Mouse (Mus musculus) liver, postnatal 0 days (tissue): ENCODE results near the gene Klhl31. TPM values are rescaled to one million over a fixed set of nuclear protein-coding genes. Genes with fewer than 3 reads are reported as not detected.
A peak's percentile ranks its signal among the peaks of the same experiment; 100 is the strongest.

ENCODE experiments used
- ATAC-seq: fragments of 200-750 bp; cut with Nextera tagmentation; 2 replicates; pipeline ENCODE4 v1.8.0; 2017; ENCODE audit warnings: mild to moderate bottlenecking, moderate library complexity
- DNase-seq: peaks from one replicate; pipeline ENCODE4 v3.0.0-alpha.2; 2016
- H3K27ac ChIP-seq: fragments of 300-500 bp; sonication (generic); 2 replicates; pipeline ENCODE4 v1.5.1; 2014; ENCODE audit warnings: antibody characterized with exemption, moderate library complexity, mild to moderate bottlenecking, low read depth
- H3K27me3 ChIP-seq: fragments of 300-500 bp; sonication (generic); 2 replicates; pipeline ENCODE4 v1.6.1; 2014; ENCODE audit warnings: low read length, control low read depth, mixed read lengths; ENCODE audit not compliant: insufficient read depth
- H3K36me3 ChIP-seq: fragments of 300-500 bp; sonication (generic); replicated peaks from 2 replicates; pipeline ENCODE4 v1.6.1; 2014; ENCODE audit warnings: mild to moderate bottlenecking, control low read depth, low read length, moderate library complexity, mixed read lengths; ENCODE audit not compliant: insufficient read depth
- H3K4me1 ChIP-seq: fragments of 300-500 bp; sonication (generic); 2 replicates; pipeline ENCODE4 v1.6.1; 2014; ENCODE audit warnings: antibody characterized with exemption, mild to moderate bottlenecking, control low read depth; ENCODE audit not compliant: insufficient read depth
- H3K4me2 ChIP-seq: fragments of 300-500 bp; sonication (generic); 2 replicates; pipeline ENCODE4 v1.6.1; 2014; ENCODE audit warnings: low read depth, mild to moderate bottlenecking, low read length, moderate library complexity, mixed read lengths
- H3K4me3 ChIP-seq: fragments of 300-500 bp; sonication (generic); 2 replicates; pipeline ENCODE4 v1.5.1; 2014; ENCODE audit warnings: low read depth, low read length
- H3K9ac ChIP-seq: fragments of 300-500 bp; sonication (generic); replicated peaks from 2 replicates; pipeline ENCODE4 v1.6.1; 2014; ENCODE audit warnings: mild to moderate bottlenecking, moderate library complexity
- H3K9me3 ChIP-seq: fragments of 300-500 bp; sonication (generic); 2 replicates; pipeline ENCODE4 v1.6.1; 2016; ENCODE audit warnings: mild to moderate bottlenecking, control low read depth, low read length, mixed read lengths
- CTCF ChIP-seq: sonication (generic); IDR thresholded peaks from 2 replicates; pipeline ENCODE4 v1.5.1; 2016; ENCODE audit warnings: antibody characterized with exemption, low read depth
- EP300 ChIP-seq: IDR thresholded peaks from 2 replicates; pipeline ENCODE4 v1.6.1; 2016; ENCODE audit warnings: antibody characterized with exemption, low read depth, mild to moderate bottlenecking
- WGBS: fragments of 180-500 bp; shearing (Covaris S2); extraction: QIAGEN DNeasy Blood & Tissue Kit; methylation state at CpG from one replicate; pipeline ENCODE4 v1.1.7; 2014; ENCODE audit not compliant: insufficient replicate concordance; 5-methylcytosine and 5-hydroxymethylcytosine counted together
- polyA plus RNA-seq: library from polyadenylated mRNA; unstranded; fragments of >200 nt; fragmentation: Nextera tagmentation; extraction: Ambion mirVana; gene quantifications from 2 replicates; pipeline ENCODE4 v1.2.1, GENCODE M21; 2015

The Klhl31 gene
- polyA plus RNA-seq, 1 experiment from 2014 or later: 0.06 TPM

- H3K4me3 ChIP-seq: no peak overlapping the region
- no peak for TF ChIP-seq CTCF
- TF ChIP-seq EP300: no peak
- no peak overlapping the region for H3K27ac ChIP-seq
- no peak overlapping the region for H3K4me2 ChIP-seq
- H3K27me3 ChIP-seq: no peaks in the 10 kb centered on the region
- H3K9ac ChIP-seq: no peak overlapping the region
- H3K36me3 ChIP-seq: no peaks in the 10 kb centered on the region
- DNase-seq: no peak
- no peaks in the 10 kb centered on the region for H3K4me1 ChIP-seq
- H3K9me3 ChIP-seq: no peaks in the 10 kb centered on the region
- ATAC-seq: no peak
- WGBS: 74% methylated on average over 2 of the region's 2 CpGs
Observed at GRCm38 (mm10) chr9:77673986-77674385, 37.7 kb downstream of the Klhl31 start.

DNA sequence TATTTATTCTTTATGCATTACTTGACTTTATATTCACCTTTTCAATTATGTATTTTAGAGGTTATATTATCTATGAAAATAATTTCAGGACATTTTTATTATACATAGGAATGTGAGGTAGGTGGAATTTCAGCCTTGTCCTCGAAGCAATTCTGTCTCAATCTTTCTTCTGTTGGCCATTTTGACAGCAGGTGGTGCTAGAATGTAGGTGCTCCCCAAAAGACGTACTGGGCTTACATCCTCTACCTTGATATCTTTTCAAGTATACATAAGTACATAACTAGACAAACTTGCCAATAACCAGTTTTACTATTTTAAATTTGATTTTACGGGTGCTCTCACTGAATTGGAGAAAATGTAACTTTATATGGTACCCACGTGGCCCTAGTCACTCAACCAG is 48.6 kb downstream of the Klhl31 start:
- H3K9me3 ChIP-seq: no peaks in the 10 kb centered on the region
- WGBS: 62% methylated on average over 4 of the region's 4 CpGs
- no peaks in the 10 kb centered on the region for H3K36me3 ChIP-seq
- no peak overlapping the region for H3K27ac ChIP-seq
- H3K4me2 ChIP-seq: no peak overlapping the region
- H3K9ac ChIP-seq: no peak overlapping the region
- TF ChIP-seq CTCF: peak; percentile 40
- no peak for TF ChIP-seq EP300
- no peaks in the 10 kb centered on the region for H3K27me3 ChIP-seq
- DNase-seq (no peak), ATAC-seq (no peak)
- no peak overlapping the region for H3K4me3 ChIP-seq
- no peaks in the 10 kb centered on the region for H3K4me1 ChIP-seq

- Histone ChIP-seq H3K27ac (no peak overlapping the region), H3K9ac (no peak overlapping the region), H3K4me2 (no peak overlapping the region), H3K36me3 (no peaks in the 10 kb centered on the region), H3K9me3 (no peaks in the 10 kb centered on the region), H3K4me3 (no peak overlapping the region), H3K27me3 (no peaks in the 10 kb centered on the region), H3K4me1 (no peaks in the 10 kb centered on the region)
- no peak for TF ChIP-seq CTCF
- no peak for TF ChIP-seq EP300
- ATAC-seq (no peak), DNase-seq (no peak)
- 73% methylated on average over 5 of the region's 5 CpGs for WGBS
Observed at GRCm38 (mm10) chr9:77685825-77686500, 49.7 kb downstream of the Klhl31 start.

GRCm38 (mm10) chr9:77692707-77693106 is 56.4 kb downstream of the Klhl31 start:
- H3K9me3 ChIP-seq: no peaks in the 10 kb centered on the region
- no peaks in the 10 kb centered on the region for H3K27me3 ChIP-seq
- ATAC-seq (no peak), DNase-seq (no peak)
- H3K27ac ChIP-seq: no peak overlapping the region
- WGBS: 75% methylated on average over 7 of the region's 7 CpGs
- H3K9ac ChIP-seq: no peak overlapping the region
- no peak overlapping the region for H3K4me3 ChIP-seq
- no peaks in the 10 kb centered on the region for H3K36me3 ChIP-seq
- H3K4me1 ChIP-seq: no peaks in the 10 kb centered on the region
- TF ChIP-seq EP300 (no peak), CTCF (no peak)
- no peak overlapping the region for H3K4me2 ChIP-seq

DNA sequence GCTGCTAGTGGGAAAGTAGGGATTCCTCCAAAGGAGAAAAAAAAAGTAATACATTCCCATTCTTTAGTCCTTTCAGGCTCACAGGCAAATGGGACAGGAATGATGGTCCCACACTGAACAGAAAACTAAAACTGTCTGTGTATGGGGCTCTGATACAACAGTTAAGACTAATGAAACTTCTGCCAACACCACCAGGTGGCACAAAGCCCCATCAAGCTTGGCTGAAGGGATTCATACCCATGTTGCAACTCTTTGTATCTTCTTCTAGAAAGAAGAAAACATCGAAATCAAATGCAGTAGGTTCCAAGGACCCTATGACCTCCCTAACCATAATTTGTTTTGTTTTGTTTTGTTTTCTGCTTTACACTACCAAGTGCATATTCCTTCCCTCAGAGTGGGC is 57.1 kb downstream of the Klhl31 start:
- DNase-seq: no peak
- ATAC-seq: no peak
- Histone ChIP-seq H3K4me3 (no peak overlapping the region), H3K27ac (no peak overlapping the region), H3K4me1 (no peaks in the 10 kb centered on the region), H3K9me3 (no peaks in the 10 kb centered on the region), H3K9ac (no peak overlapping the region), H3K4me2 (no peak overlapping the region), H3K36me3 (no peaks in the 10 kb centered on the region), H3K27me3 (no peaks in the 10 kb centered on the region)
- WGBS: 74% methylated on average over 1 of the region's 1 CpGs
- TF ChIP-seq CTCF (peak; percentile 57), EP300 (no peak)

- TF ChIP-seq EP300 (no peak), CTCF (no peak)
- no peaks in the 10 kb centered on the region for H3K9me3 ChIP-seq
- WGBS: 81% methylated on average over 5 of the region's 5 CpGs
- ATAC-seq (no peak), DNase-seq (no peak)
- H3K9ac ChIP-seq: no peak overlapping the region
- H3K27ac ChIP-seq: no peak overlapping the region
- no peaks in the 10 kb centered on the region for H3K36me3 ChIP-seq
- no peak overlapping the region for H3K4me2 ChIP-seq
- H3K4me3 ChIP-seq: no peak overlapping the region
- H3K4me1 ChIP-seq: no peaks in the 10 kb centered on the region
- no peaks in the 10 kb centered on the region for H3K27me3 ChIP-seq
Observed at GRCm38 (mm10) chr9:77695586-77695985, 59.3 kb downstream of the Klhl31 start.

- DNase-seq: no peak
- Histone ChIP-seq H3K4me1 (peaks cover 4% of the 10 kb centered on the region), H3K4me3 (no peak overlapping the region), H3K27ac (no peak overlapping the region), H3K36me3 (no peaks in the 10 kb centered on the region), H3K9me3 (no peaks in the 10 kb centered on the region), H3K4me2 (no peak overlapping the region), H3K9ac (no peak overlapping the region), H3K27me3 (no peaks in the 10 kb centered on the region)
- no peak for ATAC-seq
- TF ChIP-seq EP300 (no peak), CTCF (no peak)
- 68% methylated on average over 4 of the region's 4 CpGs for WGBS
Observed at GRCm38 (mm10) chr9:77703476-77703875, 67.2 kb downstream of the Klhl31 start.
